Mouse (Mus musculus): Measurements from ENCODE around the gene Gm49450.

DNA sequence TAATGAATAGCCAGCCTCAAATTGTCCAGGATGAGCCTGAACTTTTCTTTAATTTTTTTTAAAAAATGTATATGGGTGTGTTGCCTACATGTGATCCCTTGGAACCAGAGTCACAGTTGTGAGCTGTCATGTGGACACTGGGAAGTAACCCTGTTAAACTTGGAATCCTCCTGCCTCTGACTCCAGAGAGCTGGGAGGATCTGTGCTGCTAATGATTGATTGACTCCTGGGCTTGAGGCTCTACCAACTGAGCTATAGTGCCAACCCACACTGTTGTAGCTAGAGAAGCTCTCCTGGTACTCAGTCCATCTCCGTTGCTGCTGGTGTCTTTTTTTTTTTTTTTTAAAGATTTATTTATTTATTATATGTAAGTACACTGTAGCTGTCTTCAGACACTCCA, 69.2 kb downstream of the Gm49450 start:
- TF ChIP-seq CTCF (IDR thresholded peaks at IDR 0.05; ENCODE audit: low read depth), result no peak
- TF ChIP-seq EP300 (optimal IDR thresholded peaks at IDR 0.05), result no peak
